Mouse (Mus musculus) gonadal fat pad, adult 2 months (tissue): ENCODE results near the gene 6030452D12Rik. TPM values are rescaled to one million over a fixed set of nuclear protein-coding genes. Genes with fewer than 3 reads are reported as not detected.

Experiments used
- polyA plus RNA-seq: library from polyadenylated mRNA; depleted of rRNA; stranded (reverse); fragments of >200 nt; gene quantifications from 2 replicates; pipeline ENCODE4 v1.2.3, GENCODE M21; 2012; rRNA removed

The 6030452D12Rik gene
- polyA plus RNA-seq, 1 experiment: not detected

Other genes starting within 250 kb of the 6030452D12Rik start
- 4.3 and 6.5 TPM in 2 replicates for gene Smpd3, start 162.5 kb upstream of the 6030452D12Rik start, polyA plus RNA-seq
- 3.3 TPM in 2 replicates for gene Zfp90, start 85.2 kb upstream of the 6030452D12Rik start, polyA plus RNA-seq
- 30.5 and 47.7 TPM in 2 replicates for gene Cdh3, start 10.4 kb downstream of the 6030452D12Rik start, polyA plus RNA-seq
- gene Gm10073, start 72.9 kb downstream of the 6030452D12Rik start, polyA plus RNA-seq: 51.3 and 132 TPM in 2 replicates
- 48.3 and 80.3 TPM in 2 replicates for gene Cdh1, start 102.8 kb downstream of the 6030452D12Rik start, polyA plus RNA-seq
- gene Tango6, start 182.5 kb downstream of the 6030452D12Rik start, polyA plus RNA-seq: 4.7 and 4.8 TPM in 2 replicates